Mouse (Mus musculus) embryonic facial prominence, embryonic 12.5 days (tissue): Measurements from ENCODE around the gene Dok5. TPM values are rescaled to one million over a fixed set of nuclear protein-coding genes. Genes with fewer than 3 reads are reported as not detected.

Experiments used
- ATAC-seq: fragments of 200-750 bp; cut with Nextera tagmentation; 2 replicates; pipeline ENCODE4 v1.8.0; 2017; ENCODE audit not compliant: insufficient number of reproducible peaks, insufficient read depth, low FRiP score, low TSS enrichment
- H3K27ac ChIP-seq: fragments of 300-500 bp; sonication (generic); 2 replicates; pipeline ENCODE4 v1.5.1; 2016; ENCODE audit warnings: mild to moderate bottlenecking
- H3K27me3 ChIP-seq: fragments of 300-500 bp; sonication (generic); 2 replicates; pipeline ENCODE4 v1.6.1; 2016; ENCODE audit warnings: mild to moderate bottlenecking, moderate library complexity
- H3K36me3 ChIP-seq: fragments of 300-500 bp; sonication (generic); 2 replicates; pipeline ENCODE4 v1.6.1; 2016; ENCODE audit warnings: mild to moderate bottlenecking
- H3K4me1 ChIP-seq: fragments of 300-500 bp; sonication (generic); 2 replicates; pipeline ENCODE4 v1.6.1; 2016
- H3K4me2 ChIP-seq: fragments of 300-500 bp; sonication (generic); replicated peaks from 2 replicates; pipeline ENCODE4 v1.6.1; 2016; ENCODE audit warnings: mild to moderate bottlenecking, moderate library complexity
- H3K4me3 ChIP-seq: fragments of 300-500 bp; sonication (generic); 2 replicates; pipeline ENCODE4 v1.5.1; 2016; ENCODE audit warnings: mild to moderate bottlenecking
- H3K9ac ChIP-seq: fragments of 300-500 bp; sonication (generic); 2 replicates; pipeline ENCODE4 v1.6.1; 2016; ENCODE audit warnings: mild to moderate bottlenecking, moderate library complexity
- H3K9me3 ChIP-seq: fragments of 300-500 bp; sonication (generic); 2 replicates; pipeline ENCODE4 v1.6.1; 2016; ENCODE audit warnings: mild to moderate bottlenecking, moderate library complexity
- WGBS: fragments of 180-500 bp; shearing (Covaris S2); methylation state at CpG from one replicate; pipeline ENCODE4 v1.1.7; 2016; 5-methylcytosine and 5-hydroxymethylcytosine counted together
- polyA plus RNA-seq: library from polyadenylated mRNA; unstranded; fragments of >200 nt; fragmentation: Nextera tagmentation; extraction: Ambion mirVana; gene quantifications from 2 replicates; pipeline ENCODE4 v1.2.1, GENCODE M21; 2016

Gene Dok5
- polyA plus RNA-seq, 1 experiment from 2014 or later, result 10.4 TPM

GRCm38 (mm10) chr2:170808259-170808789, 76.7 kb downstream of the Dok5 start:
- H3K4me1 ChIP-seq, result no peaks in the 10 kb centered on the region
- H3K27me3 ChIP-seq, result no peaks in the 10 kb centered on the region
- WGBS, result 58% methylated on average over 10 of the region's 10 CpGs
- no peaks in the 10 kb centered on the region for H3K9me3 ChIP-seq
- no peaks in the 10 kb centered on the region for H3K36me3 ChIP-seq
- H3K9ac ChIP-seq, result no peak overlapping the region
- no peak overlapping the region for H3K4me3 ChIP-seq
- H3K4me2 ChIP-seq, result no peak overlapping the region
- no peak for ATAC-seq
- no peak overlapping the region for H3K27ac ChIP-seq

- H3K9me3 ChIP-seq, result no peaks in the 10 kb centered on the region
- no peak overlapping the region for H3K4me3 ChIP-seq
Observed at GRCm38 (mm10) chr2:170811356-170811755, 79.7 kb downstream of the Dok5 start.

GRCm38 (mm10) chr2:170816302-170816701, 84.7 kb downstream of the Dok5 start:
- Histone ChIP-seq H3K4me3 (no peak overlapping the region), H3K9me3 (peaks cover 5% of the 10 kb centered on the region; the same call in 1 of the 2 replicates), H3K4me1 (no peaks in the 10 kb centered on the region), H3K36me3 (no peaks in the 10 kb centered on the region), H3K27ac (no peak overlapping the region), H3K27me3 (no peaks in the 10 kb centered on the region), H3K4me2 (no peak overlapping the region), H3K9ac (no peak overlapping the region)
- ATAC-seq, result no peak
- 75% methylated on average over 8 of the region's 8 CpGs for WGBS

More at GRCm38 (mm10) chr2:170811356-170811755, 79.7 kb downstream of the Dok5 start:
- H3K4me1 ChIP-seq, result no peaks in the 10 kb centered on the region
- no peaks in the 10 kb centered on the region for H3K36me3 ChIP-seq
- H3K27me3 ChIP-seq, result no peaks in the 10 kb centered on the region
- H3K4me2 ChIP-seq, result no peak overlapping the region
- ATAC-seq, result no peak
- H3K9ac ChIP-seq, result no peak overlapping the region
- 77% methylated on average over 9 of the region's 9 CpGs for WGBS
- no peak overlapping the region for H3K27ac ChIP-seq

- 67% methylated on average over 4 of the region's 4 CpGs for WGBS
- no peak for ATAC-seq
- no peaks in the 10 kb centered on the region for H3K27me3 ChIP-seq
- H3K4me3 ChIP-seq, result no peak overlapping the region
- H3K9ac ChIP-seq, result no peak overlapping the region
- H3K9me3 ChIP-seq, result peaks cover 5% of the 10 kb centered on the region; the same call in 1 of the 2 replicates
- H3K36me3 ChIP-seq, result no peaks in the 10 kb centered on the region
- no peak overlapping the region for H3K27ac ChIP-seq
- no peak overlapping the region for H3K4me2 ChIP-seq
- no peaks in the 10 kb centered on the region for H3K4me1 ChIP-seq
Observed at GRCm38 (mm10) chr2:170817112-170817703, 85.6 kb downstream of the Dok5 start.

DNA sequence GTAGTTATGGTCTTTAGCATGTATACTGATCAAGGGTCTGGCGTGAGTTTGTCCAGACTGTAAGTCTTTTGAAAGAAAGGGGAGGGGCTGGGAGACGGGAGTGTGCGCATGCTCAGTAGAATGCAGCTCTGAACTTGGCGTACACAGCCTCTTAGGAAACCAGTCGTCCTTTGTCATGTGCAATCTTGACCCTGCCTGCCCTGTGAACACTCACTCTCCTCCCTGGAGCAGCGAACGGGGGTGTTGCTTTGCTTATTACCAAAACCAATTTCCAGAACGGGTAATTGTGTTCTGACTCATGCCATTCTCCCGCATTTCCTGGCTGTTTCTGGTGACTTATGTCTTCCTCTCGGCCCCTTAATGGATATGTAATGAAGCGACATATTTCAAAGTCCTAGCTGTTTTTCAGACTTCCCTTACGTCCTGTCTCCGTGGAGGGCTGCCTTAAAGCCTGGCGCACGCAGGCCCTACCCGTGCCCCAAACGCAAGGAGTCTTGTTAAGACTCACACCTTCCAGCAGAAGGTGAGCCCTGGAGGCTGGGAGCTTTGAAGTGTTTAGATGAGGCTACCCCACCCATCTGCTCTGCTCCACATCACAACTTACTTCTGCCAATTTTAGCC, 95.3 kb downstream of the Dok5 start:
- H3K36me3 ChIP-seq, result no peaks in the 10 kb centered on the region
- H3K4me1 ChIP-seq, result peaks cover 3% of the 10 kb centered on the region; the same call in 1 of the 2 replicates
- no peak for ATAC-seq
- WGBS, result 70% methylated on average over 17 of the region's 17 CpGs
- H3K27ac ChIP-seq, result no peak overlapping the region
- no peaks in the 10 kb centered on the region for H3K27me3 ChIP-seq
- no peaks in the 10 kb centered on the region for H3K9me3 ChIP-seq
- no peak overlapping the region for H3K4me2 ChIP-seq
- H3K9ac ChIP-seq, result no peak overlapping the region
- H3K4me3 ChIP-seq, result no peak overlapping the region

DNA sequence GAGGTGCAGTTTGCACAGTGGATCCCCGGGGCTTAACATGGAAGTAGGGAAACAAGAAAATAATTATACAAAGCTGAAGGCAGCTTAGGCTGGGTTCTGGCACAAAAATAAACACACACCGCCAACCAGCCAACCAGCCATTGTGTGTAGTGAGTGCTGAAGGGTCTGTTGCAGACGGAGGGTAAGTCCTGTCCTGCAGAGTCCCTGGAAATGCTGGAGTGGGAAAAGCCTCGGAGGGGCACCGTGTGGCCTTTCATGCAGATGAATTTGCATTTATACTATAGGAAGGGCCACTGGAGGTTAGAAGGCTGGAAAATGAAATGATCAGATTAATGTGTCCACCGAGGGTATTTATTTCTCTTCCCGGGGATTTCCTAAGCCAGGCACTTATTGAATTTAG, 97.2 kb downstream of the Dok5 start:
- Histone ChIP-seq H3K9me3 (no peaks in the 10 kb centered on the region), H3K27me3 (no peaks in the 10 kb centered on the region), H3K4me3 (no peak overlapping the region), H3K4me1 (peaks cover 3% of the 10 kb centered on the region; the same call in 1 of the 2 replicates), H3K36me3 (no peaks in the 10 kb centered on the region), H3K27ac (no peak overlapping the region), H3K4me2 (no peak overlapping the region), H3K9ac (no peak overlapping the region)
- no peak for ATAC-seq
- WGBS, result 63% methylated on average over 7 of the region's 7 CpGs

- H3K4me1 ChIP-seq, result peaks cover 3% of the 10 kb centered on the region; the same call in 1 of the 2 replicates
- H3K9ac ChIP-seq, result no peak overlapping the region
- no peak overlapping the region for H3K4me2 ChIP-seq
- WGBS, result 77% methylated on average over 6 of the region's 6 CpGs
- ATAC-seq, result no peak
- H3K27me3 ChIP-seq, result no peaks in the 10 kb centered on the region
- no peaks in the 10 kb centered on the region for H3K36me3 ChIP-seq
- H3K9me3 ChIP-seq, result no peaks in the 10 kb centered on the region
- H3K27ac ChIP-seq, result no peak overlapping the region
- no peak overlapping the region for H3K4me3 ChIP-seq
Observed at GRCm38 (mm10) chr2:170829191-170829611, 97.6 kb downstream of the Dok5 start.

GRCm38 (mm10) chr2:170829988-170830387, 98.4 kb downstream of the Dok5 start:
- Histone ChIP-seq H3K4me3 (no peak overlapping the region), H3K4me1 (peaks cover 3% of the 10 kb centered on the region; the same call in 1 of the 2 replicates), H3K9ac (no peak overlapping the region), H3K9me3 (no peaks in the 10 kb centered on the region), H3K36me3 (no peaks in the 10 kb centered on the region), H3K27ac (no peak overlapping the region), H3K27me3 (no peaks in the 10 kb centered on the region), H3K4me2 (no peak overlapping the region)
- WGBS, result 92% methylated on average over 14 of the region's 14 CpGs
- no peak for ATAC-seq

DNA sequence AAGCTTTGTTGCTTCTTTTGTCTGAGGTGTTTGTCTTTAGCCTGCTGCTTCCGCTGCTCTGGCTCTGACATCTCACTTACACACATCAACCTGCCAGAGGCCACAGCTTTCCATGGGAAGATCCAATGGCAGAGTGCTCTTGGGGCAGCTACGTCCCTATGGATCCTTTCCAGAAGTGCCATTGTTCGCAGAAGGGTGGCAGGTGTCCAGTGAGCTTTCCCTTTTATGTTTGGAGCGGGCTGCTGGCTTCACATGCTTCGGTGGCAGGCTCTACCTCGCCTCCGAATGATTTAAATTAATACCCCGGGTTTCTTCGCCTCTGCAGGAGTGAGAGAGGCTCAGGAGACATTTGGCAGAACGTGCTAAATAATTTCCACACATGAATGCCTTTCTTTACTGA, 105.3 kb downstream of the Dok5 start:
- WGBS, result 71% methylated on average over 10 of the region's 10 CpGs
- no peak for ATAC-seq

DNA sequence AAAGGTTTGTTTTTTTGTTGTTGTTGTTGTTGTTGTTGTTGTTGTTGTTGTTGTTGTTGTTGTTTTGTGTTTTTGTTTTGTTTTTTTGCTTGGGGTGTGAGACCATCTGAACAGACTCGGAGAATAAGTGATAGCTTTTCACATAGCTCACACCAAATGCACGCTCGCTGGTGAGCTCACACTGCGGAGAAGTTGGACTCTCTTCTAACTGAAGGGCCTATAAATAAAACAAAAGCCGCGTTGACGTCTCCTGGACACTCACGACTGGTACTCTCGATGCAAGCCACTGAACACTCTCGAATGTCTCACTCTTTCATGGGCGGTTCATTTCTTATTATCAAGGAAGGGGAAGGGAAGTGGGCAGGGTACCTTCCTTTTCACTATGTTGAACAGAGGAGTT, 105.8 kb downstream of the Dok5 start:
- no peaks in the 10 kb centered on the region for H3K27me3 ChIP-seq
- H3K9me3 ChIP-seq, result no peaks in the 10 kb centered on the region
- H3K4me3 ChIP-seq, result no peak overlapping the region
- ATAC-seq, result no peak
- H3K9ac ChIP-seq, result no peak overlapping the region
- H3K4me1 ChIP-seq, result no peaks in the 10 kb centered on the region
- no peak overlapping the region for H3K27ac ChIP-seq
- WGBS, result 80% methylated on average over 11 of the region's 11 CpGs
- no peak overlapping the region for H3K4me2 ChIP-seq
- H3K36me3 ChIP-seq, result no peaks in the 10 kb centered on the region

More for the DNA sequence above, 105.3 kb downstream of the Dok5 start:
- Histone ChIP-seq H3K27ac (no peak overlapping the region), H3K4me3 (no peak overlapping the region), H3K27me3 (no peaks in the 10 kb centered on the region), H3K36me3 (no peaks in the 10 kb centered on the region), H3K9ac (no peak overlapping the region), H3K9me3 (no peaks in the 10 kb centered on the region), H3K4me1 (no peaks in the 10 kb centered on the region), H3K4me2 (no peak overlapping the region)

DNA sequence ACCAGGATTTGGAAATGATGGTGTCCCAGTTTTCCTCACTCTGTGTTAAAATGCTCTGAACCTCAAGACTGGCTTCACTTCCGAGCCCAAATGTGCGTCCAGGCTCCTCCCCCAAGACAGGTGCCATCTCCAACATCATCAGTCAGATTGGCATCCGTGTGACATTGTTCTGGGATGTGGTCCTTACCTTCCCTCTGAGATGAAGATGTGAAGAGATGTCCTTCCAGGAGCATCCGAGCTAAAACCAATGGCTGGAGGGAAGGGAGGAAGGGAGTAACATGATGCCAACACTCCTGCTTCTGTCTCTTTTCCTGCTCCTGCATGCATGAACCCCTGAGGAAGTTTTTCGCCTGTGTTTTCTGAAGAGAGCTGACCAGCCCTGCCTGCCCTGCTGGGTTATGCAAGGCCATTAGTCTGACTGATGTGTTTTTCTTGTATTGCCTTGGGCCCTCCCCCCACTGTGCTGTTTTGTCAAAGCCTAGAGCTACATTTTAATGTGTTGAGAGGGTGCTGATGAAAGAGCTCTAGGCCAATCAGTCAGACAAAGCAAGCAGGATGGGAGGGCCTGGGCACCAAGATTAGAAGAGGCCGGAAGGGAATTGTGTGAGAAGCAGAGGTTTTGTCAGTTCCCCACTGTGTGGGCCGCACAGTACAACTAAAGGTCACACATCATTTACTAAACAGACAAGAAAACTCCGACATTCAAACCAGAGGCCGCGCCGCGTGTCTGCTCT, 106.4 kb downstream of the Dok5 start:
- Histone ChIP-seq H3K9me3 (no peaks in the 10 kb centered on the region), H3K4me3 (no peak overlapping the region), H3K27me3 (no peaks in the 10 kb centered on the region), H3K9ac (no peak overlapping the region), H3K36me3 (no peaks in the 10 kb centered on the region), H3K27ac (0 out of 2 replicates have a peak overlapping the region, but pooled peaks have one; percentile 9), H3K4me1 (no peaks in the 10 kb centered on the region), H3K4me2 (no peak overlapping the region)
- peak; percentile 64 for ATAC-seq
- 33% methylated on average over 12 of the region's 12 CpGs for WGBS
